Mouse (Mus musculus) liver, embryonic 14.5 days (tissue): Measurements from ENCODE around the gene Atg5.

Experiments
- CTCF ChIP-seq: IDR thresholded peaks from 2 replicates; pipeline ENCODE4 v1.5.1; 2016; ENCODE audit warnings: antibody characterized with exemption, low read depth, control low read depth
- EP300 ChIP-seq: IDR thresholded peaks from 2 replicates; pipeline ENCODE4 v1.6.1; 2016; ENCODE audit warnings: antibody characterized with exemption, low read depth

DNA sequence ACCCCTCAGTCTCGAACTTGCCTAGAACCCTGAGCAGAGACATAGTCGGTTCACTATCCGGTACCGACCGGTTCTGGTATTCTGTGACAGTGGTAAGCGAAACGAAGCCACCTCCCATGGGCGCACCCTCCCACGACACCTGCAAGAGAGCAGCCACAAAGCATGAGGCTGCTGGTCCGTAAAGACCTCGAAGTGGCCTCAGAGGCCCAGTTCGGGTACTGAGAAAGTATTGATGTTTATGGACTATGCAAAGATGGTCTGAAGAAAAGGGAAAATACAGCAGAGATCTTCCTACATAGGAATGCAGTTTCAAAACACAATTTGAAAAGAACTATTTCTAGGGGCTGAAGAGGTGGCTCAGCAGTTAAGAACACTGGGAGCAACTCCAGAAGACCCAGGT lies 113.8 kb downstream of the Atg5 start:
- no peak for TF ChIP-seq EP300
- no peak for TF ChIP-seq CTCF
